In genomic region chr11:44529200-44529599, GRCm38 (mm10) we compare ENCODE assay signal across 10 mouse cellular contexts. TPM values are rescaled to one million over a fixed set of nuclear protein-coding genes. Genes with fewer than 3 reads are reported as not detected.
DNase-seq lines count a peak whose midpoint lies in the region; ATAC-seq lines count a peak whose summit lies in the region.
"Had no signal": no experiment of that assay in that cellular context is flagged by ENCODE, and none has a peak within 500 bp of the region (broad histone marks: within the 10 kb centered on the region; RNA-seq: fewer than 3 reads in every experiment).

No protein-coding gene starts in this region.

- peak; percentile 95 for ATAC-seq in megakaryocyte-erythroid progenitor cell, adult 5-6 weeks (replicated peaks; ENCODE audit: low FRiP score, low TSS enrichment, poor library complexity, severe bottlenecking)
- ATAC-seq: Patski had no signal

- DNase-seq in lung, adult 18-20 months, result peak; percentile 70 to 73
- DNase-seq in lung, postnatal 14 days, result no peak
- DNase-seq in induced T-regulatory cell, adult 2 months (ENCODE audit: low read depth), result peak; percentile 72
- peak; percentile 46 to 60 for DNase-seq in thymus, postnatal 36 days
- DNase-seq in right cerebral cortex, postnatal 14 days, result no peak
- DNase-seq in gastrocnemius, adult 18-20 months (ENCODE audit: low spot score), result no peak
- DNase-seq in ovary, postnatal 14 days (ENCODE audit: low spot score), result no peak
- DNase-seq: kidney, adult 8-10 months had no signal

RNA-seq across cellular contexts. Expression of gene Rnf145, which starts 10.4 kb away (rescaled TPM):
- 55.1 and 77.7 TPM in 2 replicates for total RNA-seq in megakaryocyte-erythroid progenitor cell, adult 5-6 weeks (2014; fragmentation: Nextera tagmentation)
- 37.7 and 41.5 TPM in 2 replicates for total RNA-seq in megakaryocyte-erythroid progenitor cell, adult 5-6 weeks (2017)
- total RNA-seq in gastrocnemius, adult 18-20 months (2021), result 1 to 10 TPM; 6.5 to 7.4 TPM

RNA-seq across cellular contexts. Expression of gene Ublcp1, which starts 58.9 kb away (rescaled TPM):
- total RNA-seq in megakaryocyte-erythroid progenitor cell, adult 5-6 weeks (2014; fragmentation: Nextera tagmentation), result 51.7 and 58.8 TPM in 2 replicates
- total RNA-seq in megakaryocyte-erythroid progenitor cell, adult 5-6 weeks (2017), result 122 and 125 TPM in 2 replicates
- total RNA-seq in gastrocnemius, adult 18-20 months (2021), result 10 to 100 TPM; 21.7 to 25.3 TPM

Comparison
In these comparisons a context has a peak if more than half of its experiments do, and no peak if none do; other contexts are left out.
1. DNase-seq: peak in lung, adult 18-20 months (2 of 2), induced T-regulatory cell, adult 2 months (single experiment) and thymus, postnatal 36 days (2 of 2); none in lung, postnatal 14 days (single experiment), right cerebral cortex, postnatal 14 days (single experiment), gastrocnemius, adult 18-20 months (single experiment) and ovary, postnatal 14 days (single experiment).
2. RNA of gene Rnf145, which starts 10.4 kb away (total RNA-seq): 37.7 to 77.7 TPM in megakaryocyte-erythroid progenitor cell, adult 5-6 weeks; 6.5 to 7.4 TPM in gastrocnemius, adult 18-20 months; every median in the first group is over 4 times any median in the second.